Mouse (Mus musculus): Measurements from ENCODE around the gene Mtmr4.

The Mtmr4 gene

DNA sequence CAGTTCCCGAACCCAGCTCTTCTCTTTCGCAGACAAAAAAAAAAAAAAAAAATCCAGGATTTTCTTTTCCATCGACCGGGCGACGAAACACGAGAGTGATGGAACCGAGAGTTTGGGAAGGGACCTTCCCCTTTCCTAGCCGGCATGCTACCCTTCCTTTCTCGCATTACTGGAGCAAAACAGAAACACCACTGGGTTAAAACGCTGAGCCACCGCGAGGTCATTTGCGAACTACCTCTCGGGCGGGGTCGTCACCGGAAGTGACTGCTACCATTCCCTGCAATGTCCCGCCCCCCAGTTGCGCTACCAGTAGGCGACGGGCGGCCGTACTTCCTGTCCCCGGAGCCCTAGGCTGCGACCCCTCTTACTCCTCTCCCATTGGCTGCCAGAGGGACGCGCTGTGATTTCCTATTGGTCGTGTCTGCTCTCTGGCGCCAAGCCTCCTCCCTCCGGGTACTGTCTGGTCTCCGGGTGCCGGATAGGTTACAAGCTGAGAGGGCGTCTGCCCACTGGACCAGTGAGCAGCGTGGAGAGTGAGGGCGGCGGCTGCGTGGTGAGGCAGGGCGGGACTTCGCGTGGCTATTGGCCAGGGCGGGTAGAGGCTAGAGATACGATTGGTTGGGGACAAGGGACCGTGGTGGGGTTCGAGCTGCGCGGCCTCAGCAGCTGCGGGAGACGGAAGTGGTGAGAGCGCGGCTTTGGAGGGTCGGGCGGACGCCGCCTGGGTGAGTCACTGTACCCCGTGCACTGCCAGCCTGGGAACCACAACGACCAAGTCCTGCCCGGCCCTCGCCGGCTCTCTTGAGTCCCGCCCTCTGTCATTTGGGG is at the start of gene Mtmr4:
Gene Mtmr4, plus strand, starts transcription at position 637 of the 828 bp plus-strand sequence.
- DNase-seq (ENCODE audit: low read depth, low spot score), result peak; percentile 100

DNA sequence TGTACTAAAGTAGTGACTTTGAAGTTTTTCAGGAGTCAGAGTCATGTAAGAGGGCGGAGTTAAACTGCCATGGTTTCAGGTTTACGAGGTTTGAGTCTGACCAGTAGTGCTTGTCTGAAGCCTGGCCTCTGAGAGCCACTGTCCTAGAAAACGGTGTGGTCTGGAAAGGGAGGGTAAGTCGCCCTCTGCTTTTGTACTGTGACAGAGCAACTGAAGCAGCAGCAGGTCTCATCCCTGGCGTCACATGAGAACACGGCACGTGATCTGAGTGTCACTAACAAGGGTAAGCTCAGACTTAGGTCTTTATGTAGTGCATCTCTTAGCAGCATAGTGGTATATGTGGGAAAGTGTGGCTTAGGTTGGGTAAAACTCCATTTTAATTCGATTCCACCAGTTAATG is 49.7 kb upstream of the Mtmr4 start:
- DNase-seq (ENCODE audit: low read depth, low spot score), result no peak

GRCm38 (mm10) chr11:87542906-87543305 is 49.1 kb upstream of the Mtmr4 start:
- DNase-seq (ENCODE audit: low read depth, low spot score), result no peak

DNA sequence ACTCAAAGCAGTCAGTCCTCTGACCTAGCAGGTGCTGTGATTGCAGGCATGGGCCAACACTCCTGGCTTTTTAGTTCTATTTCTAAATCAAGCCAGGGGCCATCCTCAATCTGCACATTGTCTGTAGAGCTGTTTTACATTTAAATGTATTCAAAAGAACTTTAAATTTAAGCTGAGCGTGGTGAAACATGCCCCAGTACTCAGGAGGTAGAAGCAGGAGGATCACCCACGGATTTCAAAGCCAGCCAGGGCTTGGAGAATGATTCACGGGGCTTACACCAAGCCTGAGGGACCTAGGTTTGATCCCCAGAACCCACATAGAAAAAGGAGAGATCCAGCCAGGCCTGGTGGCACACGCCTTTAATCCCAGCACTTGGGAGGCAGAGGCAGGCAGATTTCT is 38.6 kb upstream of the Mtmr4 start:
- DNase-seq (ENCODE audit: low read depth, low spot score), result peak; percentile 32

- DNase-seq (ENCODE audit: low read depth, low spot score), result no peak
Observed at GRCm38 (mm10) chr11:87554386-87554785, 37.6 kb upstream of the Mtmr4 start.

- no peak for DNase-seq (ENCODE audit: low read depth, low spot score)
Observed at GRCm38 (mm10) chr11:87555106-87555703, 36.8 kb upstream of the Mtmr4 start.

DNA sequence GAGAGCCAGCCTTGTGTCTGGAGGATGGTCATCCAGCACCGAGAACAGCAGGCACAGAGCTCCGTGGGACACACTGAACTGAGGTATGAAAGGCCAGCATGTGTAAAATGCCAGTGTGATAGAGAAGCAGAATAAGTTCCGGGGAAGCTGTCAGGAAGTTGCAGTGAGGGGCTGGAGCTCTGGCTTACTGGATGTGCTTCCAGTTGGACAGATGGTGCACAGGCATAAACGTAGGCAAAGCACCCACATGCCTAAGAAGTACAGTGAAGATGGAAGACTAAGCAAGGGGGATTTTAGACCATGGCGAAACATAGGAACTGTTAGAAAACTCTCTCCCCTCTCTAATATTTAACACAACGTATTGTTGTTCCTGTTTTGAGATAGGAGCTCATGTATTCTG is 30.8 kb upstream of the Mtmr4 start:
- DNase-seq (ENCODE audit: low read depth, low spot score), result no peak

GRCm38 (mm10) chr11:87566501-87566900 is 25.5 kb upstream of the Mtmr4 start, which contains the start of gene Gm11492:
Gene Gm11492 (plus strand): TSS chr11:87566653.
- no peak for DNase-seq (ENCODE audit: low read depth, low spot score)

DNA sequence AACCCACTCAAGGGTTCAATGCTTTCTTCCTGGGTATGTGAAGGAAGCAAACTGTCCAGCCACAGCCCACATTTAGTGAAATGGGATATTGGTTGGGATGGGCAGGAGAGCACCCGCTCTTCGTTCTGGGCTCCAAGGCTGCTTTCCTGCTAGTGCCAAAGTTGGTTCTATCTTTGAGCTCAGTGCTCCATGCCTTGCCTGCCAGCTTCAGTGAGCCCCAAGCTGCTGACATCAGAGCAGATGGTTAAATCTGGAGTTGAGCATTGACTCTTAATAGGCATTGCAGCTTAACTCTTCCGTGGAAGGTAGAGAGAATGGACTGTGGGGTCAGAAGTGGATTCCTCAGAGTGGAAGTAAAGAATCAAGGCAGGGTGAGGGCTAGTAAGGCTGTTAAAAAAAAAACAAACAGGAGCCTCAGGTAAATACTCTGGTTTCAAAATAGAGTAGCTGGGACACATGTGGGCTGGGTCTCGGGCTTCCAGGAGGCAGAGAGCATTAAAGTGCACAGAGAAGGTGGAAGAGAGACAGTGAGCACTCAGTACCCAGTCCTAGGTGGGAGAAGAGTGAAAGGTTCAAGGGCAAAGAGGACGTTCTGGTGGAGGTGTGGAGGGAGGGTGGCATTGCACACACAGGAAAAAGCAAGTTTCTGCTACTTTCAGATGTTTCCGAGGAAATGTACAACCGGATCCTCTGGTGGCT is 23.6 kb upstream of the Mtmr4 start, which contains the start of gene Sept4:
Gene Sept4, plus strand, starts transcription at position 649 of the 699 bp plus-strand sequence.
- DNase-seq (ENCODE audit: low read depth, low spot score), result no peak

DNA sequence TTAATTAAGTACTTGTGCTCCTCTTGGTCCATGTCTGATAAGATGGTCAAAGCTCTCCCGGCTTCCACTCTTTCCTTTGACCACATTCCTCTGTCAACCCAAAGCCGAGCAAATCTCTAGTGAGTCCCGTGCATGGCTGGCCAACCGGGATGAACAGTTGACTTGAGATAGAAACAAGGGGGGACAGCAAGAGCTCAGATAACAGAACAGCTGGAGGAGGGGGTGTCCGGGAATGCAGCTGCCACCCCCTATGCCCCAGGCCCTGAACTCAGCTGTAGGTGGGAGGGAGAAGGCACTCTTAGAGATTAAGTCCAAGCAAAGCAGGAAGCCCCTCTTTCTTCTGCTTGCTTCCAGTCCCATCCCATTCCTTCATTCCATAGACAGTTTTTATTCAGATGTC is 21.2 kb upstream of the Mtmr4 start:
- DNase-seq (ENCODE audit: low read depth, low spot score), result no peak

GRCm38 (mm10) chr11:87571361-87571950 is 20.5 kb upstream of the Mtmr4 start:
- DNase-seq (ENCODE audit: low read depth, low spot score), result no peak

DNA sequence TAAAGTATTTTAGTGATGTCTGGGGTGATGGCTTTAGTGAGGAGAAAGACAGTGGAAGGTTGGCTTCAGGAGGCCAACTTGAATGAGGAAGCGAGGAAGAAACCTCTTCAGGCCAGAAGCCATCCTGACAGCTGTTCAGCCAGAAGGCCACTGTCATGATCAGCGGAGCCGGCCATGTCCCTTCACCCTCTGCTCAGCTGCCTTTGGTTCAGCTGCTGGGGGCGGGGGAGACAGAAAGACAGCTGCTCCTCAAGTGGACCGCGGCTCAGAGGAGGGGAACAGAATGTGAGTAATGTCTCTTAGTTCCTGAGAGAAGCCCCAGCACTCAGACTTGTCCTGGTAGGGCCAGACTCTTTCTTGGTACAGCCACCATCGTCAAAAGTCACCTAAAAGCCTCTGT is 18.2 kb upstream of the Mtmr4 start:
- no peak for DNase-seq (ENCODE audit: low read depth, low spot score)

GRCm38 (mm10) chr11:87574520-87575180 is 17.3 kb upstream of the Mtmr4 start:
- DNase-seq (ENCODE audit: low read depth, low spot score), result no peak

DNA sequence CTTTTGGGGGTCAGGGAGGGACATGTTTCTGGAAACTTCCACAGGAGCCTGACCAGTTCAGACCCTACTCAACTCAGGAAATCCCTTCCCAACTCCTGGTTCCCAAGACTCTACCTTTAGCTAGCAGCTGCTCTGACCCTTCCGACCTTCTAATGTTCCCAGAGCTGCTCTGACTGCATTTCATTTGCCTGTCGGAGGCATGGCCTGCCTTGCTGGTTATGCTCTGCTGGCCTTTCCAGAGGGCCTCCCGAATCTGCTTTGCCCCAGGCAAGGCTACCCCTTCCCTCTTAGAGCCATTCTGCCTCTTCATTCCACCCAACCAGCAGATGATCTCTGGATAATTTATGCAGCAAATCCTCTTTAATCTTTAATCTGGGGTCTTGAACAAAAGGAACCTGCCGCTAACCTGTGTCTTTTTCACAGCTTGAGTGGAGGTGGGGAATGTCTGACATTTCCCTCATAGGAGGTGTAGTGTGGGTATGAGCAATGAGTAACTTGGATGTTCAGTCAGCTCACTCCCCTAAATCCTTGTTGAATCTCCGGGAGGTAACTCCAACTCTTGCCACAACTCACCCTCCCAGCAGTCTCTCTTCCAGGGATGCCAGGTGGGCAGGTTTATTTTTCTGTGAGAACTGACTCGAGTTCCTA is 14.2 kb upstream of the Mtmr4 start:
- no peak for DNase-seq (ENCODE audit: low read depth, low spot score)

DNA sequence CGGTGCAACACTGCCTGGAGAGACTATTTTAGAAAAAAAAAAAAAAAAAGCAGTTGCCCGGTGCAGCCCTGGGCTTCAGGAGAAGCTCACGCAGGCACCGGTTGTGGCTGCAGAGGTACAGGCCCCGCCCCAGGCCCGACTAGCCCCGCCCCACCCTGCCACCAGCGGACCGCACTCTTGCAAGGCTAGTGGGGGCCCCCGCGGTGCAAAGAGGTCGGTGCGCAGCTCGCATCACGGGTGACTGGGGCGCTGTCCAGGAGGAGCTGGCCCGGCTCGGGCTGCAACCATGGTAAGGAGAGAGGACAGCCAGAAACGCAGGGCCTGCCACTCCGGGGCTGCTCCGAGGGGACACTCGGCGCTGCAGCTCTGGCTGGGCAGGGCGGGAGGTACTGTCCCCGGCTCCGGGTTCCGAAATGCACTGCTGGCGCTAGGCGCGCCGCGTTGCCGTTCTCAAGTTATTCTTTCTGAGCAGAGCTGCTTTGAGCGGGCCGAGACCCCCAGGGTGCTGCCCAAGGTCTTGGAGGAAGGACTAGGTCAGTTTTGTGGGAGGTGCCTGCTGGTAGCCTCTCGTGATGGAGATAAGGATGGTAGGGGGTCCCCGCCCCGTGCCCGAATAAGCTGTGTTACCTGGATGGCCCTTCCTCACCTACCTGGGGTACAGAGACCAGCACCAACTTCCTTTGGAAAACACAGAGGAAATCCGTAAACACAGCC is 13.6 kb upstream of the Mtmr4 start:
- no peak for DNase-seq (ENCODE audit: low read depth, low spot score)

DNA sequence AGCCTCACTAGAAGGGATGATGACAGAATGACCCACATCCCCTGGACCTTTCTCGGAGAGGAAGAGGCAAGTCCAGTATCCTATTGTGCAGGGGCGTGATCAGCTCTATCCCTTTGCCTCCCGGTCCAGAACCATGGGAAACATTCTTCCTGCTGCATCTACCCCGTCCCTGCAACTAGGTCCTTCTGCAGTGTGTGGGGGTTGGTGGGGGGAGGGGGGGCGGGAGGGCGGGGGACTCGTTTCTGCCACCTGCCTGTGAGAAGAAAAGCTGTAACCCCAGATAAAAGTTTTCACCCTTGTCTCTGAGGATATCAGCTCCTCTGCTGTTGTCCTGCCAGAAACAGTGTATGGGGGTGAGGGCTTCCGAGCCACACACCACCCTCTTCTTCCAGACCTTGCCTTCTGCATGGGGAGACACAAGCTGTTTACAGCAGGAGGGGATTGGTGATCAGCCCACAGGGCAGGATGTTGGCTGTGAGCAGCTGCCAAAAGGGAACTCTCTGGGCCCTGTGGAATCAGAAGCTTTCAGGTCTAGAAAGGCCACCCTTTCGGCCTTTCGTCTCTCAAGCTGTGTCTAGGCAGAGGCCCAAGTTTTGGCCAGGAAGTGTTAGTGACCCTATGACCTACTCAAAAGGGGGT is 12.9 kb upstream of the Mtmr4 start:
- no peak for DNase-seq (ENCODE audit: low read depth, low spot score)

DNA sequence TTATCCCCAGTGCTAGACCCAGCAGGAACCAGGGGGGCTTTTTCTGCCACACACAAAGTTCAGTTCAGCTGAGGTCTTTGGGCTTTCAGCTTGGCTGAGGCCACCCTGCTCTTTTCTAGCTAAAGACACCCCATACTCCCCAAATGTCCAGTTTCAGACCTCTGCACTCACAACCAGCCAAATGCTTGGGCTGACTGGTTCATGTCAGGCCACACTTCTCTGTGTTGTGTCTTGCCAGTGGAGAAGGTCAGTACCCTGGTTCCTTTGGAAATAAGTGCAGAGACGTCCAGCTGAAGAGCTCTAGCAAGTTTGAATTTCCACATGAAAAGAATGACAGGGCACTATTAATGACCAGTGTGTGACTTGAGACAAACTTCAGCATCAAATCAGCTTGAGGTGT is 12.2 kb upstream of the Mtmr4 start:
- DNase-seq (ENCODE audit: low read depth, low spot score), result no peak

GRCm38 (mm10) chr11:87580543-87581085 is 11.3 kb upstream of the Mtmr4 start:
- DNase-seq (ENCODE audit: low read depth, low spot score), result no peak

DNA sequence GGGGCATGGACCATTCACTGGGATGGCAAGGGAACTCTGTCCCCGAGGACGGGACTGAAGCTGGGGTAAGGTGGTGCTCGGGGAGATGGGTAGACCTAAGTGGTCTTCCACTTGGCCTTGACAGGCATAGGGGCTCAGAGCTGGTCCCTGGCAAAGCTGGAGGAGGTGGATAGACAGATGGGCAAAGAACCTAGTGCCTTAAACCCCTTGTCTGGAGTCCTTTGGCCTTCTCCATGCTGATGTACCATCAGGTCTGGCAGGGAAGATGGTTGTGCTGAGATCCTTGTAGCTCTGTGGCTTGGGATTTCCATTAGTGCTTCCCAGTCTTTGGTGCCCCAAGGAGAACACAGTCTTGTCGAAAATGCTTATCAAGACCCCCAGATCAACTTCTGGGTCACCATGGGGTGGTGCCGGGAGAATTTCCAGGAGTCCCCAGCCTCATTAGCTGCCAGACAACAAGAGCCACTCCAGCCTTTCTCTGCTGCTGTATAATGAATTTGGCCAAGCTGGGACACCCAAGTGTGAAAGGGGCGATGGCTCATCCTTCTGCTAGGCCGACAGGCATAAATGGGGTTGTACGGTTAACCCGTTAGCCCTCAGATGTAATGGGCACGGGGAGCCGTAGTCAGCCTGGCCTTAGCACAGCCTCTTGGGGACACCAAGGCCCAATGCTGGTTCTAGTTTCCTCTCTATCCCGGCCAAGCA is 10.6 kb upstream of the Mtmr4 start:
- no peak for DNase-seq (ENCODE audit: low read depth, low spot score)
